Mouse (Mus musculus): Measurements from ENCODE around the gene Efna5. TPM values are rescaled to one million over a fixed set of nuclear protein-coding genes. Genes with fewer than 3 reads are reported as not detected.

The Efna5 gene
- polyA plus RNA-seq (2012; rRNA removed): 0.46 and 0.80 TPM in 2 replicates

- Histone ChIP-seq H3K4me1 (ENCODE audit: control insufficient read depth, insufficient read depth, insufficient read length, low read length) (peaks cover 4% of the 10 kb centered on the region; the same call in 1 of the 2 replicates), H3K4me3 (ENCODE audit: low read depth, low read length) (peak within 1 kb of the TSS; percentile 63), H3K36me3 (ENCODE audit: control insufficient read depth, insufficient read depth, low read length) (no peaks in the 10 kb centered on the region), H3K27me3 (ENCODE audit: control insufficient read depth, insufficient read depth, low read length) (peaks cover 39% of the 10 kb centered on the region), H3K27ac (ENCODE audit: insufficient read depth, low read depth, low read length) (no peak within 1 kb of the TSS)
- WGBS: 2% methylated on average over 62 of the region's 68 CpGs
- no peak for TF ChIP-seq CTCF (IDR thresholded peaks at IDR 0.05; ENCODE audit: extremely low read depth, insufficient read length, insufficient replicate concordance, low read depth, low read length)
- no peak for TF ChIP-seq POLR2A (IDR thresholded peaks at IDR 0.05; ENCODE audit: low read depth, low read length)
These were observed at the start of gene Efna5 for GRCm38 (mm10) chr17:62881176-62881790. Gene Efna5 (minus strand): TSS chr17:62881317.

- WGBS: 68% methylated on average over 4 of the region's 4 CpGs
These were observed 34.2 kb upstream of the Efna5 start for GRCm38 (mm10) chr17:62915304-62915703.

GRCm38 (mm10) chr17:62905692-62906445 is 24.8 kb upstream of the Efna5 start:
- Histone ChIP-seq H3K36me3 (ENCODE audit: control insufficient read depth, insufficient read depth, low read length) (no peaks in the 10 kb centered on the region), H3K27ac (ENCODE audit: insufficient read depth, low read depth, low read length) (no peak overlapping the region), H3K4me1 (ENCODE audit: control insufficient read depth, insufficient read depth, insufficient read length, low read length) (no peaks in the 10 kb centered on the region), H3K27me3 (ENCODE audit: control insufficient read depth, insufficient read depth, low read length) (no peaks in the 10 kb centered on the region), H3K4me3 (ENCODE audit: low read depth, low read length) (no peak overlapping the region)
- TF ChIP-seq CTCF (IDR thresholded peaks at IDR 0.05; ENCODE audit: extremely low read depth, insufficient read length, insufficient replicate concordance, low read depth, low read length): no peak
- TF ChIP-seq POLR2A (IDR thresholded peaks at IDR 0.05; ENCODE audit: low read depth, low read length): no peak
- WGBS: 79% methylated on average over 16 of the region's 16 CpGs

More at GRCm38 (mm10) chr17:62915304-62915703, 34.2 kb upstream of the Efna5 start:
- no peak for TF ChIP-seq POLR2A (IDR thresholded peaks at IDR 0.05; ENCODE audit: low read depth, low read length)
- no peak for TF ChIP-seq CTCF (IDR thresholded peaks at IDR 0.05; ENCODE audit: extremely low read depth, insufficient read length, insufficient replicate concordance, low read depth, low read length)
- Histone ChIP-seq H3K27ac (ENCODE audit: insufficient read depth, low read depth, low read length) (no peak overlapping the region), H3K4me3 (ENCODE audit: low read depth, low read length) (no peak overlapping the region), H3K27me3 (ENCODE audit: control insufficient read depth, insufficient read depth, low read length) (no peaks in the 10 kb centered on the region), H3K36me3 (ENCODE audit: control insufficient read depth, insufficient read depth, low read length) (no peaks in the 10 kb centered on the region), H3K4me1 (ENCODE audit: control insufficient read depth, insufficient read depth, insufficient read length, low read length) (no peaks in the 10 kb centered on the region)

GRCm38 (mm10) chr17:62899066-62899465 is 17.9 kb upstream of the Efna5 start:
- H3K4me1 ChIP-seq (ENCODE audit: control insufficient read depth, insufficient read depth, insufficient read length, low read length): no peaks in the 10 kb centered on the region
- H3K36me3 ChIP-seq (ENCODE audit: control insufficient read depth, insufficient read depth, low read length): no peaks in the 10 kb centered on the region
- H3K27me3 ChIP-seq (ENCODE audit: control insufficient read depth, insufficient read depth, low read length): no peaks in the 10 kb centered on the region
- H3K27ac ChIP-seq (ENCODE audit: insufficient read depth, low read depth, low read length): no peak overlapping the region
- WGBS: 69% methylated on average over 6 of the region's 6 CpGs
- H3K4me3 ChIP-seq (ENCODE audit: low read depth, low read length): no peak overlapping the region
- no peak for TF ChIP-seq POLR2A (IDR thresholded peaks at IDR 0.05; ENCODE audit: low read depth, low read length)
- TF ChIP-seq CTCF (IDR thresholded peaks at IDR 0.05; ENCODE audit: extremely low read depth, insufficient read length, insufficient replicate concordance, low read depth, low read length): no peak

GRCm38 (mm10) chr17:62889991-62890390 is 8.9 kb upstream of the Efna5 start:
- WGBS: 81% methylated on average over 5 of the region's 5 CpGs
- TF ChIP-seq CTCF (IDR thresholded peaks at IDR 0.05; ENCODE audit: extremely low read depth, insufficient read length, insufficient replicate concordance, low read depth, low read length) (no peak), POLR2A (IDR thresholded peaks at IDR 0.05; ENCODE audit: low read depth, low read length) (no peak)
- Histone ChIP-seq H3K27ac (ENCODE audit: insufficient read depth, low read depth, low read length) (no peak overlapping the region), H3K4me3 (ENCODE audit: low read depth, low read length) (no peak overlapping the region), H3K27me3 (ENCODE audit: control insufficient read depth, insufficient read depth, low read length) (no peaks in the 10 kb centered on the region), H3K4me1 (ENCODE audit: control insufficient read depth, insufficient read depth, insufficient read length, low read length) (no peaks in the 10 kb centered on the region), H3K36me3 (ENCODE audit: control insufficient read depth, insufficient read depth, low read length) (no peaks in the 10 kb centered on the region)

DNA sequence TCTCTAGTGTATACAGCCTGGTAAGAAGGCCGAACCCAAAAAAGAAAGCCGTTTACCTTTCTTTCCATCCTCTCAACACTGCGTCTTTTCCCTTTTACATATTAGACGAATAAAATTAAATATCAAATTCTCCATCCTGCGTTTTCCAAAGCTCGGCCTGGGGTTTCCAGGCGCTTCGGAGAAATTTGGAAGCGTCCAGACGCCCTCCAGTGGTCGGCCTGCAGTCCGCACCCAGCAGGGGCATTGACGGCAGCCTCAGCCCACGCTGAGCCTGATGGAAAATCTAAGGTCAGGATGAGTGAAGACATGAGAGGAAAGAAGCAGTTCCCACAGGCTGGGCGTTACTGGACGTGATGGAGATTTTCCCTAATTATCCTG is 3.0 kb upstream of the Efna5 start:
- peaks cover 4% of the 10 kb centered on the region; the same call in 1 of the 2 replicates for H3K4me1 ChIP-seq (ENCODE audit: control insufficient read depth, insufficient read depth, insufficient read length, low read length)
- TF ChIP-seq CTCF (IDR thresholded peaks at IDR 0.05; ENCODE audit: extremely low read depth, insufficient read length, insufficient replicate concordance, low read depth, low read length) (peak; percentile 66), POLR2A (IDR thresholded peaks at IDR 0.05; ENCODE audit: low read depth, low read length) (no peak)
- WGBS: 1% methylated on average over 16 of the region's 16 CpGs
- no peaks in the 10 kb centered on the region for H3K36me3 ChIP-seq (ENCODE audit: control insufficient read depth, insufficient read depth, low read length)
- H3K27me3 ChIP-seq (ENCODE audit: control insufficient read depth, insufficient read depth, low read length): peaks cover 38% of the 10 kb centered on the region
- H3K27ac ChIP-seq (ENCODE audit: insufficient read depth, low read depth, low read length): no peak overlapping the region
- H3K4me3 ChIP-seq (ENCODE audit: low read depth, low read length): peak overlapping the region; percentile 63

- Histone ChIP-seq H3K4me1 (ENCODE audit: control insufficient read depth, insufficient read depth, insufficient read length, low read length) (peaks cover 4% of the 10 kb centered on the region; the same call in 1 of the 2 replicates), H3K27me3 (ENCODE audit: control insufficient read depth, insufficient read depth, low read length) (peaks cover 39% of the 10 kb centered on the region), H3K27ac (ENCODE audit: insufficient read depth, low read depth, low read length) (no peak overlapping the region), H3K36me3 (ENCODE audit: control insufficient read depth, insufficient read depth, low read length) (no peaks in the 10 kb centered on the region), H3K4me3 (ENCODE audit: low read depth, low read length) (peak overlapping the region; percentile 63)
- WGBS: 1% methylated on average over 34 of the region's 34 CpGs
- TF ChIP-seq POLR2A (IDR thresholded peaks at IDR 0.05; ENCODE audit: low read depth, low read length) (no peak), CTCF (IDR thresholded peaks at IDR 0.05; ENCODE audit: extremely low read depth, insufficient read length, insufficient replicate concordance, low read depth, low read length) (no peak)
These were observed 2.5 kb upstream of the Efna5 start for GRCm38 (mm10) chr17:62883476-62884128.
